ENCODE assay signal across 8 mouse cellular contexts in genomic region chr7:127992488-127993340, GRCm38 (mm10). TPM values are rescaled to one million over a fixed set of nuclear protein-coding genes. Genes with fewer than 3 reads are reported as not detected.
DNase-seq lines count a peak whose midpoint lies in the region; ATAC-seq and TF ChIP-seq lines count a peak whose summit lies in the region.

No protein-coding gene starts in this region.

- H3K9me3 ChIP-seq in neural tube, embryonic 12.5 days = no peaks in the 10 kb centered on the region
- no peaks in the 10 kb centered on the region for H3K9me3 ChIP-seq in liver, embryonic 11.5 days (ENCODE audit: control insufficient read depth, low read length)

- peak overlapping the region; percentile 48 for H3K27ac ChIP-seq in gastrocnemius, adult 2 months
- no peak overlapping the region for H3K27ac ChIP-seq in neural tube, embryonic 12.5 days
- peak overlapping the region; percentile 22; the same call in 1 of the 2 replicates for H3K27ac ChIP-seq in liver, embryonic 11.5 days (ENCODE audit: low read depth, low read length)

- H3K36me3 ChIP-seq in neural tube, embryonic 12.5 days = peaks cover 26% of the 10 kb centered on the region; the same call in 1 of the 2 replicates
- H3K36me3 ChIP-seq in liver, embryonic 11.5 days (ENCODE audit: control insufficient read depth, insufficient read depth, low read length) = peaks cover 7% of the 10 kb centered on the region

- no peak overlapping the region for H3K9ac ChIP-seq in neural tube, embryonic 12.5 days
- peak overlapping the region; percentile 62 for H3K9ac ChIP-seq in liver, embryonic 11.5 days (ENCODE audit: low read depth, low read length)

- H3K4me2 ChIP-seq in neural tube, embryonic 12.5 days (replicated peaks) = 0 out of 2 replicates have a peak overlapping the region, but pooled peaks have one; percentile 33
- peak overlapping the region; percentile 67 for H3K4me2 ChIP-seq in liver, embryonic 11.5 days

- no peaks in the 10 kb centered on the region for H3K4me1 ChIP-seq in neural tube, embryonic 12.5 days
- peaks cover 16% of the 10 kb centered on the region for H3K4me1 ChIP-seq in liver, embryonic 11.5 days (replicated peaks; ENCODE audit: control insufficient read depth, insufficient read depth, low read length)

- DNase-seq in gastrocnemius, adult 2 months = no peak
- DNase-seq in gastrocnemius, postnatal 25 days = no peak
- no peak for DNase-seq in neural tube, embryonic 10.5 days (ENCODE audit: extremely low spot score, low spot score)
- DNase-seq in liver, embryonic 11.5 days (ENCODE audit: low spot score) = no peak
- DNase-seq in thymus, postnatal 10 days (ENCODE audit: low spot score in 2 of 2) = peak; percentile 35 to 42
- no peak for DNase-seq in T-cell, adult 2 months (ENCODE audit: low spot score)

- 0 out of 2 replicates have a peak, but pooled peaks have one; percentile 7 for ATAC-seq in neural tube, embryonic 12.5 days (ENCODE audit: low FRiP score, low read depth)
- peak; percentile 38 for ATAC-seq in liver, embryonic 11.5 days (replicated peaks; ENCODE audit: low FRiP score)
- no peak for ATAC-seq in CD4-positive, CD25-positive, alpha-beta regulatory T cell, adult 4 months

- TF ChIP-seq CTCF in gastrocnemius, adult 2 months (IDR thresholded peaks at IDR 0.05) = no peak

- intact Hi-C loops in gastrocnemius, adult 2 months (cut with DNase I) = no loop called here

- no peaks in the 10 kb centered on the region for H3K27me3 ChIP-seq in neural tube, embryonic 12.5 days (replicated peaks)
- H3K27me3 ChIP-seq in liver, embryonic 11.5 days (replicated peaks; ENCODE audit: control insufficient read depth, insufficient read depth, low read length) = no peaks in the 10 kb centered on the region

- WGBS in neural tube, embryonic 12.5 days = 53% methylated on average over 5 of the region's 5 CpGs
- WGBS in liver, embryonic 11.5 days = 36% methylated on average over 5 of the region's 5 CpGs

- peak overlapping the region; percentile 61 for H3K4me3 ChIP-seq in gastrocnemius, adult 2 months
- H3K4me3 ChIP-seq in neural tube, embryonic 12.5 days = no peak overlapping the region
- H3K4me3 ChIP-seq in liver, embryonic 11.5 days (ENCODE audit: low read depth, low read length) = peak overlapping the region; percentile 52

RNA-seq across cellular contexts. Expression of gene Pycard, which starts 1.0 kb away (rescaled TPM):
- under 1 TPM; 0.38 to 0.89 TPM for total RNA-seq in gastrocnemius, adult 2 months (2021)
- under 1 TPM; 0.72 to 0.82 TPM for total RNA-seq in gastrocnemius, postnatal 25 days (2021)
- polyA plus RNA-seq in neural tube, embryonic 12.5 days (2016; fragmentation: Nextera tagmentation; extraction: Ambion mirVana) = 6.5 and 6.9 TPM in 2 replicates
- polyA plus RNA-seq in liver, embryonic 11.5 days (2014; fragmentation: Nextera tagmentation; extraction: Ambion mirVana) = 46.3 and 51.1 TPM in 2 replicates
- 100 to 1,000 TPM; 247 to 260 TPM for polyA plus RNA-seq in CD4-positive, CD25-positive, alpha-beta regulatory T cell, adult 4 months (2017; shearing (Covaris generic))

RNA-seq across cellular contexts. Expression of gene Trim72, which starts 11.0 kb away (rescaled TPM):
- 100 to 1,000 TPM; 186 to 238 TPM for total RNA-seq in gastrocnemius, adult 2 months (2021)
- 100 to 1,000 TPM; 235 to 294 TPM for total RNA-seq in gastrocnemius, postnatal 25 days (2021)
- polyA plus RNA-seq in neural tube, embryonic 12.5 days (2016; fragmentation: Nextera tagmentation; extraction: Ambion mirVana) = 0.23 TPM in 1 of 2 replicates, not detected in the other
- not detected in 2 replicates for polyA plus RNA-seq in liver, embryonic 11.5 days (2014; fragmentation: Nextera tagmentation; extraction: Ambion mirVana)
- not detected for polyA plus RNA-seq in CD4-positive, CD25-positive, alpha-beta regulatory T cell, adult 4 months (2017; shearing (Covaris generic))

RNA-seq across cellular contexts. Expression of gene Fus, which starts 25.5 kb away (rescaled TPM):
- total RNA-seq in gastrocnemius, adult 2 months (2021) = 10 to 100 TPM; 77.8 to 99.5 TPM
- total RNA-seq in gastrocnemius, postnatal 25 days (2021) = 10 to 100 TPM; 76.2 to 78.4 TPM
- polyA plus RNA-seq in neural tube, embryonic 12.5 days (2016; fragmentation: Nextera tagmentation; extraction: Ambion mirVana) = 481 and 511 TPM in 2 replicates
- polyA plus RNA-seq in liver, embryonic 11.5 days (2014; fragmentation: Nextera tagmentation; extraction: Ambion mirVana) = 28.1 and 34.4 TPM in 2 replicates
- 10 to 100 TPM; 59.4 to 88.7 TPM for polyA plus RNA-seq in CD4-positive, CD25-positive, alpha-beta regulatory T cell, adult 4 months (2017; shearing (Covaris generic))

RNA-seq across cellular contexts. Expression of gene Prss36, which starts 46.2 kb away (rescaled TPM):
- total RNA-seq in gastrocnemius, adult 2 months (2021) = 1 to 10 TPM; 6.0 to 7.1 TPM
- 1 to 10 TPM; 4.4 to 6.1 TPM for total RNA-seq in gastrocnemius, postnatal 25 days (2021)
- 9.2 and 12.2 TPM in 2 replicates for polyA plus RNA-seq in neural tube, embryonic 12.5 days (2016; fragmentation: Nextera tagmentation; extraction: Ambion mirVana)
- 7.9 and 9.4 TPM in 2 replicates for polyA plus RNA-seq in liver, embryonic 11.5 days (2014; fragmentation: Nextera tagmentation; extraction: Ambion mirVana)
- polyA plus RNA-seq in CD4-positive, CD25-positive, alpha-beta regulatory T cell, adult 4 months (2017; shearing (Covaris generic)) = 1 to 10 TPM; 2.5 to 4.3 TPM

Comparison
In these comparisons a context has a peak if more than half of its experiments do, and no peak if none do; other contexts are left out.
1. DNase-seq: peak in thymus, postnatal 10 days (2 of 2); none in gastrocnemius, adult 2 months (single experiment), gastrocnemius, postnatal 25 days (single experiment), neural tube, embryonic 10.5 days (single experiment), liver, embryonic 11.5 days (single experiment) and T-cell, adult 2 months (single experiment).